Mouse (Mus musculus): ENCODE data around the gene Cabp4.

The Cabp4 gene

GRCm38 (mm10) chr19:4100718-4101261 is 43.0 kb downstream of the Cabp4 start:
- DNase-seq (ENCODE audit: low spot score in 2 of 2) = peak; percentile 51 to 61

GRCm38 (mm10) chr19:4099837-4100717 is 43.8 kb downstream of the Cabp4 start, which contains the start of gene Pitpnm1:
TSS of gene Pitpnm1 (plus strand) at chr19:4099998.
- no peak for DNase-seq (ENCODE audit: low spot score in 2 of 2)

- DNase-seq (ENCODE audit: low spot score in 2 of 2) = peak; percentile 88 to 89
Measured at GRCm38 (mm10) chr19:4099056-4099455, 44.8 kb downstream of the Cabp4 start.

- DNase-seq (ENCODE audit: low spot score in 2 of 2) = no peak
Measured at GRCm38 (mm10) chr19:4098426-4098825, 45.4 kb downstream of the Cabp4 start.

- DNase-seq (ENCODE audit: low spot score in 2 of 2) = no peak
Measured at GRCm38 (mm10) chr19:4097441-4097825, 46.4 kb downstream of the Cabp4 start.

- DNase-seq (ENCODE audit: low spot score in 2 of 2) = peak; percentile 100
Measured at GRCm38 (mm10) chr19:4096642-4097440, 47.0 kb downstream of the Cabp4 start, which contains the start of gene Cdk2ap2. TSS of gene Cdk2ap2 (plus strand) at chr19:4097182.

- no peak for DNase-seq (ENCODE audit: low spot score in 2 of 2)
Measured at GRCm38 (mm10) chr19:4095802-4096201, 48.0 kb downstream of the Cabp4 start.

GRCm38 (mm10) chr19:4094774-4095303 is 49.0 kb downstream of the Cabp4 start:
- DNase-seq (ENCODE audit: low spot score in 2 of 2) = no peak

- DNase-seq (ENCODE audit: low spot score in 2 of 2) = no peak
Measured at GRCm38 (mm10) chr19:4094348-4094747, 49.5 kb downstream of the Cabp4 start.

GRCm38 (mm10) chr19:4093772-4094171 is 50.1 kb downstream of the Cabp4 start:
- no peak for DNase-seq (ENCODE audit: low spot score in 2 of 2)

- DNase-seq (ENCODE audit: low spot score in 2 of 2) = no peak
Measured at GRCm38 (mm10) chr19:4092750-4093149, 51.1 kb downstream of the Cabp4 start.

- DNase-seq (ENCODE audit: low spot score in 2 of 2) = no peak
Measured at GRCm38 (mm10) chr19:4091383-4091782, 52.5 kb downstream of the Cabp4 start.

- DNase-seq (ENCODE audit: low spot score in 2 of 2) = no peak
Measured at GRCm38 (mm10) chr19:4090446-4090845, 53.4 kb downstream of the Cabp4 start.

- DNase-seq (ENCODE audit: low spot score in 2 of 2) = no peak
Measured at GRCm38 (mm10) chr19:4089128-4089527, 54.7 kb downstream of the Cabp4 start.

GRCm38 (mm10) chr19:4088146-4088545 is 55.7 kb downstream of the Cabp4 start:
- no peak for DNase-seq (ENCODE audit: low spot score in 2 of 2)

GRCm38 (mm10) chr19:4087090-4087489 is 56.7 kb downstream of the Cabp4 start:
- DNase-seq (ENCODE audit: low spot score in 2 of 2) = no peak

GRCm38 (mm10) chr19:4086156-4086555 is 57.7 kb downstream of the Cabp4 start:
- DNase-seq (ENCODE audit: low spot score in 2 of 2) = no peak
